Mouse (Mus musculus): ENCODE measurements around the gene Gm4792. TPM values are rescaled to one million over a fixed set of nuclear protein-coding genes. Genes with fewer than 3 reads are reported as not detected.

The Gm4792 gene
- polyA plus RNA-seq, 1 experiment: not detected

DNA sequence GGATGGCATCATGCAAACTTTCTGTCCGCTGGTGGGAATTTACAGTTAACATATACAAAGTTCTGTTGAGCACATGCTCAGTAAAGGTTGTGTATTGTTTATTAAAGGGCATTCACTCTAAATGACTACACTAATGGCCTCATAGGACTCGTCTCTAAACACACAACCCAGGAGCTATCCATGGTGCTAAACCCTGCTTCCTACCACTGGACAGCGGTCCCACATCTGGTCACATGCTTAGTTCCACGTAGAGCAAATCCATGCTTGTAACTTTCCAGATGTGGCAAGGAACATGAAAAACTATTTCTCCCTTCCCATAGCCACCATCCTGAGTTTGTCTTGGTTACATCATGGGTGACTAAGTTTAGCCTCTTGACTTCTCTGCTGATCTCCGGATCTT, 7.0 kb upstream of the Gm4792 start:
- no peak for TF ChIP-seq CTCF (IDR thresholded peaks at IDR 0.05; ENCODE audit: extremely low read depth, insufficient read depth, low read length)
- no peak for TF ChIP-seq POLR2A (IDR thresholded peaks at IDR 0.05; ENCODE audit: extremely low read depth, insufficient read depth, low read length)
- H3K4me3 ChIP-seq (ENCODE audit: insufficient read depth, low read length): no peak overlapping the region
- H3K27ac ChIP-seq (ENCODE audit: insufficient read depth, low read length): no peak overlapping the region
- H3K4me1 ChIP-seq (ENCODE audit: control insufficient read depth, insufficient read depth, low read length): no peaks in the 10 kb centered on the region

- Histone ChIP-seq H3K4me3 (ENCODE audit: insufficient read depth, low read length) (no peak overlapping the region), H3K27ac (ENCODE audit: insufficient read depth, low read length) (no peak overlapping the region), H3K4me1 (ENCODE audit: control insufficient read depth, insufficient read depth, low read length) (no peaks in the 10 kb centered on the region)
- TF ChIP-seq CTCF (IDR thresholded peaks at IDR 0.05; ENCODE audit: extremely low read depth, insufficient read depth, low read length) (no peak), POLR2A (IDR thresholded peaks at IDR 0.05; ENCODE audit: extremely low read depth, insufficient read depth, low read length) (no peak)
These were observed 5.7 kb upstream of the Gm4792 start for GRCm38 (mm10) chr10:94304064-94304657.

- H3K4me1 ChIP-seq (ENCODE audit: control insufficient read depth, insufficient read depth, low read length): peaks cover 5% of the 10 kb centered on the region
- TF ChIP-seq POLR2A (IDR thresholded peaks at IDR 0.05; ENCODE audit: extremely low read depth, insufficient read depth, low read length) (no peak), CTCF (IDR thresholded peaks at IDR 0.05; ENCODE audit: extremely low read depth, insufficient read depth, low read length) (no peak)
- no peak overlapping the region for H3K4me3 ChIP-seq (ENCODE audit: insufficient read depth, low read length)
- H3K27ac ChIP-seq (ENCODE audit: insufficient read depth, low read length): no peak overlapping the region
These were observed 798 bp upstream of the Gm4792 start for GRCm38 (mm10) chr10:94299301-94299700.

DNA sequence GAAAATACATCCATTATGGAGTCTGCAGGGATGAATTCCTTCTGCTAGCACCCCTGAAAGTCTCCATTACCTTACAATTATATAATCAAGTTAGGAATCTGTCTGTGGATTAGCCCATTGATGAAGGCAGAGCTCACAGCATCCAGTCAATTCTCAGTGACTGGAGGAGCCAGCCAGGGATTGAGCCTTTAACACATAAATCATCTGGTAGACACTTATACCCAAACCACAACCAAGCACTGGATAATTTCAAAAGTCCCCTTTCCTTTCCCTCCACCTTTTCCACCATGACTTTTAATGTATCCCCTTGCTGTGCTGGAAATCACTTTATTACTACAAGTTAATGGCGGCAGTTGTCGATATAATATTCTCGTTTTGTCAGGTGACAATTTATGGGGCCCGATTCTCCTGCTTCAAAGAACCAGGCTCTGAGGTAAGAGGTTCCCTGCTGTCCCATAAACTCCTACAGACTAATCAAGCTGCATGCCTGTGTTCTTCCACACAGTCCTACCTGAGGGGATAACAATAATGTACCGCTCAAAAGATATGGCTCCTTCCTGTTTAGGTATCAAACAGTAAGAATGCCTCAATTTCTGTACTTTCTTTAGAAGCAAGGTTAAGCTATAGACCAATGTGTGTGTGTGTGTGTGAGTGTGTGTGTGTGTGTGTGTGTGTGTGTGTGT, 2.4 kb downstream of the Gm4792 start:
- Histone ChIP-seq H3K4me1 (ENCODE audit: control insufficient read depth, insufficient read depth, low read length) (peaks cover 5% of the 10 kb centered on the region), H3K4me3 (ENCODE audit: insufficient read depth, low read length) (no peak overlapping the region), H3K27ac (ENCODE audit: insufficient read depth, low read length) (no peak overlapping the region; the same call in 1 of the 2 replicates)
- TF ChIP-seq CTCF (IDR thresholded peaks at IDR 0.05; ENCODE audit: extremely low read depth, insufficient read depth, low read length) (no peak), POLR2A (IDR thresholded peaks at IDR 0.05; ENCODE audit: extremely low read depth, insufficient read depth, low read length) (no peak)

GRCm38 (mm10) chr10:94294933-94295750, 3.4 kb downstream of the Gm4792 start:
- no peak for TF ChIP-seq POLR2A (IDR thresholded peaks at IDR 0.05; ENCODE audit: extremely low read depth, insufficient read depth, low read length)
- TF ChIP-seq CTCF (IDR thresholded peaks at IDR 0.05; ENCODE audit: extremely low read depth, insufficient read depth, low read length): no peak
- Histone ChIP-seq H3K27ac (ENCODE audit: insufficient read depth, low read length) (no peak overlapping the region), H3K4me3 (ENCODE audit: insufficient read depth, low read length) (no peak overlapping the region), H3K4me1 (ENCODE audit: control insufficient read depth, insufficient read depth, low read length) (peaks cover 5% of the 10 kb centered on the region)

DNA sequence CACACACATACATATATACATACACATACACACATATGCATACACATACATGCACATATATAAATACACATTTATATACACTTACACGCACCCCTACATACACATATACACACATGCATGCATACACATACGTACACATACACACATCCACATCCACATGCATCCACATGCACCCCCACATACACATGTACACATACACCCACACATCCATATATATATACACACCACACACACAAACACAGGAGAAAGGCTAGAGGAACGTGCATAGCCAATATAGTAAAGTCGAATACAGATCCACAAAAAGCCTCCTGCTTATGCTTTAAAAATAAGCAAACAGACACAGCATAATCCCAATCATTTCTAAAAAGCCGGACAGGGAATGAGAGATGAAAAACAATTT, 4.1 kb downstream of the Gm4792 start:
- H3K27ac ChIP-seq (ENCODE audit: insufficient read depth, low read length): no peak overlapping the region
- H3K4me1 ChIP-seq (ENCODE audit: control insufficient read depth, insufficient read depth, low read length): peaks cover 5% of the 10 kb centered on the region
- TF ChIP-seq POLR2A (IDR thresholded peaks at IDR 0.05; ENCODE audit: extremely low read depth, insufficient read depth, low read length) (no peak), CTCF (IDR thresholded peaks at IDR 0.05; ENCODE audit: extremely low read depth, insufficient read depth, low read length) (no peak)
- no peak overlapping the region for H3K4me3 ChIP-seq (ENCODE audit: insufficient read depth, low read length)

GRCm38 (mm10) chr10:94282797-94283196, 15.7 kb downstream of the Gm4792 start:
- Histone ChIP-seq H3K4me1 (ENCODE audit: control insufficient read depth, insufficient read depth, low read length) (no peaks in the 10 kb centered on the region), H3K4me3 (ENCODE audit: insufficient read depth, low read length) (no peak overlapping the region), H3K27ac (ENCODE audit: insufficient read depth, low read length) (no peak overlapping the region)
- TF ChIP-seq POLR2A (IDR thresholded peaks at IDR 0.05; ENCODE audit: extremely low read depth, insufficient read depth, low read length): no peak
- TF ChIP-seq CTCF (IDR thresholded peaks at IDR 0.05; ENCODE audit: extremely low read depth, insufficient read depth, low read length): no peak

- Histone ChIP-seq H3K27ac (ENCODE audit: insufficient read depth, low read length) (no peak overlapping the region), H3K4me1 (ENCODE audit: control insufficient read depth, insufficient read depth, low read length) (no peaks in the 10 kb centered on the region), H3K4me3 (ENCODE audit: insufficient read depth, low read length) (no peak overlapping the region)
- TF ChIP-seq CTCF (IDR thresholded peaks at IDR 0.05; ENCODE audit: extremely low read depth, insufficient read depth, low read length): no peak
- TF ChIP-seq POLR2A (IDR thresholded peaks at IDR 0.05; ENCODE audit: extremely low read depth, insufficient read depth, low read length): no peak
These were observed 16.3 kb downstream of the Gm4792 start for GRCm38 (mm10) chr10:94282179-94282578.

- no peak overlapping the region for H3K4me3 ChIP-seq (ENCODE audit: insufficient read depth, low read length)
- H3K27ac ChIP-seq (ENCODE audit: insufficient read depth, low read length): no peak overlapping the region
- TF ChIP-seq POLR2A (IDR thresholded peaks at IDR 0.05; ENCODE audit: extremely low read depth, insufficient read depth, low read length) (no peak), CTCF (IDR thresholded peaks at IDR 0.05; ENCODE audit: extremely low read depth, insufficient read depth, low read length) (no peak)
- no peaks in the 10 kb centered on the region for H3K4me1 ChIP-seq (ENCODE audit: control insufficient read depth, insufficient read depth, low read length)
These were observed 22.0 kb downstream of the Gm4792 start for GRCm38 (mm10) chr10:94276511-94276910.

Measured in cortical plate, adult 2 months (tissue).